Mouse (Mus musculus) 3134 (cell line): ENCODE data around the gene Ldlrap1.
"Not testable (repeated sequence)": the region's sequence is repeated elsewhere in the genome, so short reads cannot be mapped to it uniquely, and the experiment has no call there.

ENCODE experiments used
- DNase-seq: peaks from one replicate; pipeline ENCODE4 v3.0.0-alpha.2; 2011; ENCODE audit warnings: low spot score; ENCODE audit not compliant: insufficient read length; ENCODE audit errors: extremely low read depth

The Ldlrap1 gene

DNA sequence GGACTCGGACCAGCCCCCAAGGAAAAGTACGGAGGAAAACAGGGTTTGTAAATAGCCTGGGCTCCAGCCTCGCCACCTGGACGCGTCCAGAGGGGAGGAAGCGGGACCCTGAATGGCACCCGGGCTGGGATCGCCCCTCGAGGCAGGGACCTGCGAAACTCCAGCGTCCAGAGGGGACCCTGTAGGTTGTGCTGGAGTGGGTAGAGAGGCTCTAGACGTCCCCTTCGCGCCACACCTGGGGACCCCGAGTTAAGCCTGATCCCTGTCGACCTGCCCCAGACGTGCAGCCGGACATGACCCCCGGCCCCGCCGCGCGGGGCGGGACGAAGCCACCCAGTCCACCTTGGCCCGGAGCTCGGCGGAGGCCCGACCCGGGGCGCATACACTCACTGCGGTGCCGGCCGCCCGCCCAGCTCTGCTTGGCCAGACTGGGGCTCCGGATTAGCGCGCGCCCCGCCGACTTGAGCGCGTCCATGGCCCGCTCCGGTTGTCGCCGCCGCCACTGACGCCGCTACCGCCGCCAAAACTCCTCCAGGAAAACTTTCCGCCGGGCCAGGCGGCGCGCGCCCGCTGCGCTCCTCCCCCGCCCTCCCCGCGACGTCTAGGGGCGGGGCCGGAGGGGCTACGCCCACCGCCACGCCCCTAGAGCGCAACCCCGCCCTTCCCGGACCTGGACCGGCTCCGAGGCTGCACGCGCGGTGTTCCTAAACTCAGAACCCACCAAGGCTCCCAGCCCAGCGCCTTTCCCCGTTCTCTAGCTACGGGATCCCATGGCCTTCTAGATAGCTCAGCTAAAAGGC is at the start of gene Ldlrap1:
Gene Ldlrap1 (minus strand): TSS at position 599 of the 800 bp plus-strand sequence.
- peak; percentile 77 for DNase-seq

DNA sequence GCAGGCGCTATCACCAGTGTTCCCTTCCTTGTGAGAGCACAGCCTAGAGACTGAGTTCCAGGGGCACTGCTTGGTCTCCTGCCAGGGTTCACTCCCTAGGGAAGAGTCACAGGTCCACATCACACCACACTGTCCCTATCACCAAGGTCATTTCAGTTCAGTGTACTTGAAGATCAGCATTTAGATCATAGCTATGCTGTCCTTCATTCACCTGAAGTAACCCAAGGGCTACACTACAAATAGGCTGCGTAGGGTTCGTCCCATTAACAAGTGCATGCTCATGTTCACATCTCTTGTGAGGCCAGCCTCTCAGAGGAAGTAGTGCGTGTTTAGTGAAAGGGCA is 46.4 kb upstream of the Ldlrap1 start:
- no peak for DNase-seq

DNA sequence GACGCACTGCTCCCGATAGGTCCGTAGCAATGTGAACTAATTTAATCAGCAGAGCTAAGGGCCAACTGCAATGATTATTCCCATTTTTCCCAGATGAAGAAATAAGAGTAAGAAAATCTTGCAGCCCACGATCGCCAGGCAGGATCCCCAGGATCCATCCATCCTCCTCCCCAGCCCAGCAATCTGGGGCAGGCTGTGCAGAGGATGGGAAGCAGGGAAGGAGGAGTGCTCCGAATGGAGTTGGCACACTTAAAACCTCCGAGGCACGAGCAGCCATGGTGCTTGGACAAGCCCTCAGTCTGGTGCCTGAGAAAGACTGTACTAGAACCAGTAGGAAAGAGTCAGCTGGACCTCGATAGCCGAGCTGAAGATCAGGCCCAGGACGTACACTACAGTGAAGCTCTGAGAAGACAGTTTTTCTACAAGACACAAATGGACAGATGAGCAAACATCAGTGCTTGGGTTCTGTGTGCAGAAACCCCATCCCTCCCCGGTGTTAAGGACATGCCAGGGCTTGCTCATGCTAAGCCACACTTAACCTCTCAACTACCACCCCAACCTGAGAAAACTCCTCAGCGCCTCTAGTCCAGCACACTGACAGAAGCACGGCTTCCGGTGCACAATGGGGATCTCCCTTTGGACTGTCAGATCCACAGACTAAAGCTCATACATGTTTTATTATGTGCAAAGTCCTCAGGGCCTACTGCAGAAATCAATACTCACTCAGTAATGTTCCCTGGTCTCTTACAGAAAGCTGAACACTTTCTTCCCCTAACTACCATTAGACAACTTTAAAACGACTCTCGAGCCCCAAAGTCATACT is 45.8 kb upstream of the Ldlrap1 start:
- DNase-seq = no peak

DNA sequence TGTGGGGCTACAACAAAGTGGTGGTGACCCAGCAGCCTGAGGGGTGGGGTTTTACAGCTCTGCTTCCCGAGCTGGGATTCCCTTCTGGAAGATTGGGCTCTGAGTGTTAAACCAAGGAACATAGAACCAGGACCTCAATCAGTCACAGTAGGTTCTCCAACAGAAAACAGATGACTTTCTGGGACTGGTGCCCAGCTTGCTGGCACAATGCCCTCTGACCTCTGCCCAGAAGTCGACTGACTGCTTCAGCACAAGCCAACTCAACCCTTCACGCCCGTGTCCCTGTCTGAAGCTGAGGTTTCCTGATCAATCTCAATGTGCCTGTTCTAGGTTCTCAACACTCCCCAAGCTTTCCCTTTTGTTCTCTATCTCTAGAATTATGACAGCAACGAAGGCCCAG is 36.9 kb upstream of the Ldlrap1 start:
- peak; percentile 70 for DNase-seq

DNA sequence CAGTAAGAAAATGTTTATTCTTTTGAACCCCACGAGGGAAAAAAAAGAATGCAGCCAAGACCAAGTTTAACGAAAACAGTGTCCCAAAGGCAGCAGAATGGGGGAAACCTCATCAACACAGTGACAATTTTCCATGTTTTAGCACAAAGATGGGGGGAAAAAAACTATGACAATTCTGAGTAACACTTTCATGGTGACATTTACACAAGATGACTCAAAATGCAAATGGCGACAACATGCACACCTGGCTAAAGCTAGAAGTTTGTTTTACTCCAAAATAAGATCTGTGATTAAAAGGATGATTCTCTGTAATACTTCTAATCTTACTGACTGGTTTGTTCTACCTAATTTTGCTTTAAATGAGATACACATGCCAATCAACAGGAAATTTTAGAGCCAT is 34.9 kb upstream of the Ldlrap1 start:
- DNase-seq = no peak

DNA sequence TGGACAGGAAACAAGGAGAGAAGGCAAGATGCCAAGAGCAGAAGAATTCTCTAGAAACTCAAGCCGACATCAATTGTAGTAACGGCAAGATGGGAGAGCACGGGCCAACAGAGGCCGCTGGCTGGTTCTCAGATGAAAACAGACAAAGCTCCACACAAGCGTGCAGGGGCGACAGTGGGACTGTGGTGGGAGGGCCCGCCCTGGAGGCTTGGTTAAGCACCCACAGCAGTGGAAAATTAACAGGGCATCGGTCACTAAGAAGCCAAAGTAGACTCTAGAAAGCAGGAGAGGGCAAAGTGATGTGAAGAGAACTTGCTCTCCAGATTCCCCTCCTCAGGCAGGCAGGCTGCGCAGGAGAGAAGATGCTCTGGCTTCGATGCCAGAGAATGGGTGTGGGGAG is 34.3 kb upstream of the Ldlrap1 start:
- no peak for DNase-seq

DNA sequence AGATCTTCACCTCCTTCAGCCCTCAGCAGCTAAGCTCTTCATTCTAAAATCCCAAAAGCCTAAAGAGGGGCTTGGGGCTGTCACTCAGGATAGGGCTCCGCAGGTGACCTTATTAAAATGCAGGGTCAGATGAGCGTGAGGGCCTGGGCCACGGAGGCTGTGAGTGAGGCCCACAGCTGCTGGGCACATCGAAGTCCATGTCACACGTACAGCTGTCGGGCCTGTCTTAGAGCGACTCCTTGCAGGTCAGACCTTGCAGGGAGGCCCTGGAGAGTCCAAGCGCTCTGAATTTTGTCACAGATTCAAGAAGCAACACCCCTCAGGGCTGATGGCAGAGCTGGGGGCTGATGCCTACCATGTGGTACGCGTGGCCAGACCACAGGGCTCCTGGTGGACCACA is 32.9 kb upstream of the Ldlrap1 start:
- no peak for DNase-seq

DNA sequence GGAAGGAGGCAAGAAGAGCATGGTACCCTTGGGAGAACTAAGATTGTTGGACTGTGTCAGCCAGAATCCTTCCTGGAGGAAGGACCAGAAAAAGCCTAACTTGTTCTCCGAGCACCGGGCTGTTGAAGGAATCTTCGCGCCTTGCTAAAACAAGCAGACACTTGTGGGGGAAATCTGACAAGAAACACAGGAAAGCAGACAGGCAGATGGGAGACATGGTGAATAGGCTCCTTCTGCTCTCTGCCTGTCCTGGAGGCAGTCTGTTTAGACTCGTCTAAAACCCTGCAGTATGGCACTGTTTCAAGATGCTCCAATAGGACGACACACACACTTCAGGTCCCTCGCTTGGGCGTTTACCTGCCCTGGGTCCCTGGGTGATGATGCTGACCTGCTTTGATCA is 32.3 kb upstream of the Ldlrap1 start:
- DNase-seq = no peak

DNA sequence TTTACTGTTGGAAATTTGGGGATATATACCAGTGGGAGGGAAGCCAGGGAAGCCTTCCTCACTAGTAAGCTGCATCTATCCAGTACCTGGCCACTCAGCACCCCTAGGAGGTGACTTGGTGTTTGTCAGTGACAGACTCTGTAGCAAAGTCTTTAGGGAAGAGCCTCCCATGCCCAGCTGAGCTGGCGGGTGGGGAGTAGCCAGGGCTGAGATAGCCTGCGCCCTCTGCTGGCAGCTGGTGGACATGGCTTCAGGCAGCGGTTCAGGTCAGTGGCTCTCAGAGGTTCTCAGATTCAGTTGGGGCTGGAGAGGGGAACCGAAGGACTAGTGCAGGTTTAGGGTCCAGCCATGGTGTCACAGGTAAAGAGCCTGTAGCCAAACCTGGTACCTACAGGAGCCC is 31.4 kb upstream of the Ldlrap1 start:
- DNase-seq = peak; percentile 63

DNA sequence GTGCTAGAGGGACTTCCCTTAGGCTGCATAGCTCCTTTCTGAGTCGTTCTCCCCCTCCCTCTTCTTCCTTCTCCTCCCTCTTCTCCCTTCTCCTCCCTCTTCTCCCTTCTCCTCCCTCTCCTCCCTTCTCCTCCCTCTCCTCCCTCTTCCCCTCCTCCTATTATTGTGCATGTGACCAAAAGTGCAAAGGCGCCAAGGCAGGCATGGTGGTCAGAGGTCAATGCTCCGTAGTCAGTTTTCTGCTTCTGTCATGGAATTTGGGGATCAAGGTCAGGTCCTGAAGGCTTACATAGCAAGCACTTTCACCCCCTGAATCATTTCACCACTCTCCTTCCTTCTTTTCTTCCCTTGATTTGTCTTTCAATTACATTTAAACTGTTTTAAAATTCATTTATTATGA is 31.0 kb upstream of the Ldlrap1 start:
- DNase-seq = no peak

DNA sequence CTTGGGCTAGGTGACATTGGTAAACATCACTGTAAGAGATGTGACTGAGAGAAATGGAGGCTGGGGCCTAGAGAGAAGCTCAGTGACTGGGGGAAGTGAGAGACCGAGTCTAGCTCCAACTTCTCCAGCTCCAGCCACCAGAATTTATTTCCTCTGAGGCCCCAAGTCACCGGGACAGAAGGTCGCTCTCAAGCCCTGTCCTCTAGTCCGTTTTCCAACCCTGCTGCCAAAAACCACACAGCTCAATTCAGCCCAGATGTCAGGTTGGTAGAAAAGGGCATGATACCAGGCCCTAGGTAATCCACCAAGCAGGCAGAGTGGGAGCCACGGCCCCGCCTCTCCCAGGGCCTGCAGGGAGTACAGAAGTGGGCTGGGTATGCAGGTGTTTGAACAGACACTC is 29.8 kb upstream of the Ldlrap1 start:
- DNase-seq = no peak

DNA sequence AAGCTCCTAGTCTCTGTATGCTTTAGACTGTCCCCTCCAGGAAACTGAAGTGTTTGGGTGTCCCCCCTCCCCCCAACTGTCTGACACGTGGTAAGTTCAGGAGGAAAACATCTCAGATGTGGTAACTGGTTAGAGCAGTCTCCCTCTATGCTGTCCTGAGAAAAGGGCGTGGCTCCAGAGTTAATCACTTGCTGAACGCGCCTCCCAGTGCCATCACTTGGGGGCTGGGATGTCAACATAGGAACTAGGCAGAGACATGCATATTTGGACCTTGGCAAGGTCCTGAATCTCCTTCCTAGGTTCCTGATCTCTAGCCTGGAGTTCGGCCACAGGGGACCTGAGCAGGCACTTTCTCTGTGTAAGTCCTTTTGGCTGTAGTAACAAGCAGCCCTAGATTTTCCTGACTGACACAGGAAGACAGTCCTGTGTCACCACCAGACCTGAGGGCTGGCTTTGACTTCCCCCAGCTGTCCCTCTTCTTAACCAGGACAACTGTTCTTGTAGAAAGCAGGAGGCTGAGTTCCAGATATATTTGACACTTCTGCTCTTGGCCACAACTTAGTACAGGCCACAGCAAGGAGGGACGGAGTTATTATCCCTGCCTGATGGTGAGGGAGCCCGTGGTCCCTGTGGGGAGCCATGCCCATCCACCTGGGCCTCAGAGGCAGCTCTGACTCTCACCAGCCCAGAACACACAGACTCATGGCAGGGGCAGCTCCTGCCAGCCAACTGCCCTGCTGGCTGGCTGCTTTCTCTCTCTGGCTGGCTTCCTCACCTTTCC is 28.9 kb upstream of the Ldlrap1 start:
- DNase-seq = no peak

DNA sequence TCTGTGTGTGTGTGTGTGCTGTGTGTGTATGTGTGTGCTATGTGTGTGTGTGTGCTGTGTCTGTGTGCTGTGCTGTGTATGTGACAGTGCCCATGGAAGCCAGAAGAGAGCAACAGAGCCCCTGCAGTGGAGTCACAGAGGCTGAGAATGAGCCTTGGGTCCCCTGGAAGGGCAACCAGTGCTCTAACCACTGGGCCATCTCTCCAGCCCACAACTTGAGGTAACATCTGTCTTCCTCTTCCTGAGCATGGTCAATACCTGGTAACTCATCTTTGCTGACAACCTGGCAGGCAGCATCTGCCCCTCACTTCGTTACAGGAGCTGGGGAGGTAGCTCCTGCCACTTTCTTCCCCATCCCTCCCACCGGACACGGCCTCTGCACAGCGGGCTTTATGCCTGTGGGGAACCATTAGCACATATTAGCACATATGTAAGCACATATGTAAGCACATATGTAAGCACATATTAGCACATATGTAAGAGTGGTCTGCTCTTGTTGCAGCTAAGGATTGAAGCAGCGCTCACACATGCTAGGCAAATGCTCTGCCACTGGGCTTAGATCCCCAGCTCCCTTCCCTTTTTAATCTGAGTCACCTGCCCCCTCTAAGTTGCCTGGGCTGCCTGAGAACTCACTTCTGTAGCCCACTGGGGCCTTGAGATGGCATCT is 28.1 kb upstream of the Ldlrap1 start:
- DNase-seq = no peak

DNA sequence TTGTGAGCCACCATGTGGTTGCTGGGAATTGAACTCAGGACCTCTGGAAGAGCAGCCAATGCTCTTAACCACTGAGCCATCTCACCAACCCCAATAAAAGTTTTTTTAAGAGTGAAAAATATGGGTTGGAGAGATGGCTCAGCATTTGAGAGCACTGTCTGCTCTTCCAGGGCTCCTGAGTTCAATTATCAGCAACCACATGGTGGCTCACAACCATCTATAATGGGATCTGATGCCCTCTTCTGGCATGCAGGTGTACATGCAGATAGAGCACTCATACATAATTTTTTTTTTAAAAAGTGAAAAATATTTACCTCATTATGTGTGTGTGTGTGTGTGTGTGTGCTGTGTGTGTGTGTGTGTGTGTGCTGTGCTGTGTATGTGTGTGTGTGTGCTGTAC is 27.1 kb upstream of the Ldlrap1 start:
- DNase-seq = not testable (repeated sequence)

DNA sequence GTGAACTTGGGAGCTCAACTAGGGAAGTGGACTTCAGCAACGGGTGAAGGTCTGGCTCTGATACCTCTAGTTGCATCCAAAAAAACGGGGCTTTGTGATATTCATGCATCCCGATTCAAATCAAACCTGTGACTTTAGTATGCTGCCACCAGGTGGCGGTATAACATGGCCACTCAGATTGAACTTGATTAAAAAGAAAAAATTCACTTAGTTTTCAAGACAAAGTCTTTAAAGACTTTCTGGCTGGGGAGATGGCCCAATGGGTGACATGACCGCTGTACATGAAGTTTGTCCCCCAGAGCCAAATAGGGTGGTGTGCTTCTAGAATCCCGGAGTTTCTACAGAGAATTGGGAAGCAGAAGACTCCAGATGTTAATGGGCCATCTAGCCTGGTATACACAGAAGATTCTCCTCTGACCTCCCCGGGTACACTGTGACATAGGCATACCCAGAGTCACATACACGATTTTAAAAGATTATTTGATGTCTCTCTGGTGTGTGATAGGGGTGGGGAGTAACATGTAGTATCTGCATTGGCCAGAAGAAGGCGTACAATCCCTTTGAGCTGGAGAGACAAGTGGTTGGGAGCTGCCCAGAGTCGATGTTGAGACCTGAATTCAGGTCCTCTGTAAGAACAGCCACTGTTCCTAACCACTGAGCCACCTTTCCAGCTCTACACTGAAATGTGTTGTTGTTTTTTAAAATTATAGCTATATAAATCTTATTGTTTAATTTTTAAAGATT is 25.6 kb upstream of the Ldlrap1 start:
- no peak for DNase-seq

DNA sequence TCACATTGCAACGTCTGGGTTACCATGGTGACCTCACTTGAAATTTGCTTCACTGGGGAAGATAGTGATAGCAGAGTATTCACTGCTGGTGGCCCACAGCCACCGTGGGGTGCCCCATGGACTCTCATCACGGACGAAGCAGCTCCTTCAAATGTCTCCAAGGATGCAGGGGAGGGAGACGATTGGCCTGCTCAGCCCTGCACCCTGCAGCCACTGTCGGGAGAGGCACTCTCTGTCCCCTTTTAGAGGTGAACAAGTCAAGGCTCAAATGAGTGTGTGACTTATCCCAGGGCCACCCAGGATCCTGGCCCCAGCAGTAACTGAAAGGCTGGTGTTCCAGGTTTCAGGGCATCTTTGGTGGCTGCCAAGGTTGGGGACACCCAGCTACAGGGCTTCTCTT is 23.9 kb upstream of the Ldlrap1 start:
- DNase-seq = no peak

DNA sequence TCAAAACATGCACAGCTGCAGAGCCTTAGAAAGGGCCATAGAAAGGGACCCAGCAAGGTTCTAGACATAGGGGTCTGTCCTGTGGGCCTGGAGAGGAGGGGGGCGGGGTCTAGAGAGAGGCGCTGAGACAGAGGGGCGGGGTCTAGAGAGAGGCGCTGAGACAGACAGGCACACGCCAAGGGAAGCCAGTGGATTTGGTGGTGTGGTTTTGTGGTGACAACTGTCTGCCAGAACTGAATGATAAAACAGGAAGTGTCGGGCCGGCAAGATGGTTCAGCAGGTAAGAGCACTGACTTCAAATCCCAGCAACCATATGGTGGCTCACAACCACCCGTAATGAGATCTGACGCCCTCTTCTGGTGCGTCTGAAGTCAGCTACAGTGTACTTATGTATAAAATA is 19.1 kb upstream of the Ldlrap1 start:
- DNase-seq = peak; percentile 54

DNA sequence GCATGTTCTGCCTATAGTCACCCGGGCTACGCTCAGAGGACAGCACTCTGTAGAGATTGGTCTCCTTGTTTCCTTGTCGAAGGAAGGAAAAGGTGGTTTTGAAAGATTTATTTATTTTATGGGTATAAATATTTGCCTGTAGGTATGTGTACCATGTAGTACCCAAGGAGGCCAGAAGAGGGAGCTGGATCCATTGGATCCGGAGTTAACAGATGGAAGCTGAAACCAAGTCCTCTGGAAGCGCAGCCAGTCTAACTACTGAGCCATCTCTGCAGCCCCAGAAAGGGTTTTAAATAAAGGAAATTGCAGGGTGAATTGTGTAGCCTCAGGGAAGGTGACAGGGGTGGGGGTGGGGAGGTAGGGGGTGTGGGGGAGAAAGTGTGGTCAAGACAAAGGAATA is 16.9 kb upstream of the Ldlrap1 start:
- no peak for DNase-seq

DNA sequence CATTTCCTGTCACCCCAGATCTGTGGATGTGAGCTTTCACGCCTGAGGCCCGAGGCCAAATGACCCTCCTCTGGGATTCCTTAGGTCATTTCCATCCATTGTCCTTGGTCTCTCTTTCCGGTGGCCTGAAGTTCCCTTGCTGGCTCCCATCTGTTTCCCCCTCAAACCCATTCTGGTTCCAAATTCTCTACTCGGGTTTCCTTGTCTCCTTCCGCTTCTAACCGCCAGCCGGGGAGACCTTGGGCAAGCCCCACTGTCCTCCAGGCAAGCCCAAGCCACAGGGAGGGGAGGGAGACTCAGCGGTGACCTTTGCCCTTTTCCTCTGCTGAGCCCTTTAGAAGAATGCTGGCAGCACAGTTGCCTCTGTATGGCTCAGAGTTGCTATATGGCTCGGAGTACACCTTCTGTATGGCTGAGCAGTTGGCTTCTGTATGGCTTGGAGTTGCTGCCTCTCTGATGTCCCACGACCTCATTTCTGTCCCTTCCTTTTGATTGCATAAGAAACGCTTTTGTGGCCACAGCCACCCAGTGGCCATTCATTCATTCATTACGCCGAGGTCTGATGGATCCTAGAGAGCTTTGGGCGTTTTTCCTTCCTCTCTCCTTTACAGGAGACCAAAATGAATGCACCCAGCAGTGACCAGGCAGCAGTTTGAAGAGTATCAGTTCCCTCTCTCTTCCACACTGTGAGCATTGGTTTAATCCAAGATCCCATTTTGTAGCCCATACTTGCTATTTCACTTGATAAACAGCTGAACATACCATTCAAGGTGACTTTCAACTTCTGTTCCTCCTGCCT is 11.5 kb upstream of the Ldlrap1 start:
- no peak for DNase-seq
